Mouse (Mus musculus): ENCODE measurements around the gene Mgarp.

Mgarp gene

GRCm38 (mm10) chr3:51396219-51397068 lies at the start of gene Mgarp:
TSS of gene Mgarp (minus strand) at chr3:51396738.
- peak; percentile 90 for DNase-seq (ENCODE audit: low read depth, low spot score)

- DNase-seq (ENCODE audit: low read depth, low spot score) = no peak
These were observed 38.5 kb upstream of the Mgarp start for GRCm38 (mm10) chr3:51434871-51435595.

GRCm38 (mm10) chr3:51434364-51434763 lies 37.8 kb upstream of the Mgarp start:
- DNase-seq (ENCODE audit: low read depth, low spot score) = peak; percentile 19

GRCm38 (mm10) chr3:51425394-51425793 lies 28.9 kb upstream of the Mgarp start:
- no peak for DNase-seq (ENCODE audit: low read depth, low spot score)

- DNase-seq (ENCODE audit: low read depth, low spot score) = no peak
These were observed 25.4 kb upstream of the Mgarp start for GRCm38 (mm10) chr3:51421921-51422320.

- no peak for DNase-seq (ENCODE audit: low read depth, low spot score)
These were observed 21.4 kb upstream of the Mgarp start for GRCm38 (mm10) chr3:51417966-51418365.

- no peak for DNase-seq (ENCODE audit: low read depth, low spot score)
These were observed 20.9 kb upstream of the Mgarp start for GRCm38 (mm10) chr3:51417485-51417884.

- DNase-seq (ENCODE audit: low read depth, low spot score) = no peak
These were observed 20.6 kb upstream of the Mgarp start for GRCm38 (mm10) chr3:51417135-51417458.

GRCm38 (mm10) chr3:51416364-51417134 lies 20.0 kb upstream of the Mgarp start:
- DNase-seq (ENCODE audit: low read depth, low spot score) = peak; percentile 80

GRCm38 (mm10) chr3:51416073-51416363 lies 19.5 kb upstream of the Mgarp start:
- no peak for DNase-seq (ENCODE audit: low read depth, low spot score)

GRCm38 (mm10) chr3:51415098-51416072 lies 18.8 kb upstream of the Mgarp start, which contains the start of gene Naa15:
TSS of gene Naa15 (plus strand) at chr3:51415148.
- DNase-seq (ENCODE audit: low read depth, low spot score) = peak; percentile 92

- DNase-seq (ENCODE audit: low read depth, low spot score) = no peak
These were observed 16.7 kb upstream of the Mgarp start for GRCm38 (mm10) chr3:51413276-51413675.

- no peak for DNase-seq (ENCODE audit: low read depth, low spot score)
These were observed 15.9 kb upstream of the Mgarp start for GRCm38 (mm10) chr3:51412457-51412856.

GRCm38 (mm10) chr3:51408561-51409183 lies 12.1 kb upstream of the Mgarp start, which contains the start of gene Ndufc1:
TSS of gene Ndufc1 (minus strand) at chr3:51408988.
- DNase-seq (ENCODE audit: low read depth, low spot score) = peak; percentile 94

GRCm38 (mm10) chr3:51407870-51408560 lies 11.5 kb upstream of the Mgarp start:
- no peak for DNase-seq (ENCODE audit: low read depth, low spot score)

- DNase-seq (ENCODE audit: low read depth, low spot score) = no peak
These were observed 6.1 kb upstream of the Mgarp start for GRCm38 (mm10) chr3:51402628-51403027.

- DNase-seq (ENCODE audit: low read depth, low spot score) = peak; percentile 28
These were observed 5.5 kb upstream of the Mgarp start for GRCm38 (mm10) chr3:51402054-51402453.

- DNase-seq (ENCODE audit: low read depth, low spot score) = no peak
These were observed 4.1 kb upstream of the Mgarp start for GRCm38 (mm10) chr3:51400682-51401081.

- no peak for DNase-seq (ENCODE audit: low read depth, low spot score)
These were observed 3.0 kb upstream of the Mgarp start for GRCm38 (mm10) chr3:51399531-51399930.

- DNase-seq (ENCODE audit: low read depth, low spot score) = peak; percentile 53
These were observed 2.1 kb upstream of the Mgarp start for GRCm38 (mm10) chr3:51398667-51399066.

Measured in R1 (cell line).